Comparison of ENCODE assay signal across 9 mouse cellular contexts in the genomic region with DNA sequence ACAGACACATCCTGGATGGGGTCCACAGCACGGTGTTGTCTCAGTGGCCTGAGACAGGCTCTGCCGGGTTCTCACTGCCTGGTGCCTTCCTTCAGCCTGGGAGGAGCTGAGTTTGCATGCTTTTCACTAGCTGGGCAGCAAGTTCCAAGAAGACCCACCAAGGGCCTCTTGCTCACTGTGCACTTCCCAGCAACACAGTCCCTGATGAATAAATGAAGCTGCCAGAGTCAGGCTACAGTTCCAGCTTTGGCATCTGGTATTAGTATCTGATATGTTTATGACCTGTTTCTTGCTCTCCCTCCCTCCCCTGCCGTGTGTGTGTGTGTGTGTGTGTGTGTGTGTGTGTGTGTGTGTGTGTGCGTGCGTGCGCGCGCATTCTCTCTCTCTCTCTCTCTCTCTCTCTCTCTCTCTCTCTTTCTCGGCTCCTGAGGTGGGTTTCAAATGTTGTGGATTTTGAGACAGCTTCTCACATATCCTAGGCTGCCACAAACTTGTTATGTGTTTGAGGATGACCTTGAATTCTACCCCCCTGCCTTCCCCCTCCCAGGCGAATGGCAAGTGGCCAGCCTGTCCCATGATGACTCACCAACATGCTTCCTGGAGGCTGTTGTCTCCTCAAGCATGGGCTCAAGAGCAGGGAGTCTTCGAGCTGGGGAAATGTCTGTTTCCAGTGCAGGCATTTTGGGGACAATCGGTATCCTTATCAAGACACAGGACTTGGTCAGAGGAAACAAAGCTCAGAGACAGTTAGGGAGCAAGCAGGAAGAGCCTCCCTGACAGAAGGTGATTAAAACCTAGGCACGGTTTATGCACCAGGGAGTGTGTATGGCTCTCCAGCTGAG.
DNase-seq lines count a peak whose midpoint lies in the region; TF ChIP-seq lines count a peak whose summit lies in the region.
"Had no signal": no experiment of that assay in that cellular context is flagged by ENCODE, and none has a peak within 500 bp of the region (broad histone marks: within the 10 kb centered on the region; RNA-seq: fewer than 3 reads in every experiment).

No protein-coding gene starts in this region.

- H3K27ac ChIP-seq in heart, adult 2 months, result peak overlapping the region; percentile 53
- H3K27ac ChIP-seq: liver, embryonic 14.5 days had no signal

- peak; percentile 46 for DNase-seq in MN1 (ENCODE audit: low spot score)
- DNase-seq in adrenal gland, adult 8-10 months, result peak; percentile 58
- DNase-seq in heart, adult 2 months, result peak; percentile 56 to 68
- DNase-seq in kidney, postnatal 36 days, result peak; percentile 66 to 71
- DNase-seq in cerebellum, postnatal 36 days, result no peak
- no peak for DNase-seq in cerebellum, adult 11-12 months
- DNase-seq in thymus, postnatal 10 days (ENCODE audit: low spot score in 2 of 2), result no peak
- DNase-seq in cerebellum, adult 8-10 months, result no peak

- H3K9ac ChIP-seq in heart, adult 2 months (ENCODE audit: low read depth, low read length), result no peak overlapping the region
- H3K9ac ChIP-seq: liver, embryonic 14.5 days had no signal

- no peak overlapping the region for H3K4me3 ChIP-seq in heart, adult 2 months

- peaks cover 4% of the 10 kb centered on the region for H3K4me1 ChIP-seq in heart, adult 2 months (ENCODE audit: control insufficient read depth, insufficient read depth, low read length)

- no peak for TF ChIP-seq POLR2A in heart, adult 2 months (IDR thresholded peaks at IDR 0.05; ENCODE audit: insufficient read depth, low read depth, low read length)

- no peaks in the 10 kb centered on the region for H3K79me2 ChIP-seq in heart, adult 2 months (replicated peaks; ENCODE audit: control insufficient read depth, insufficient read depth, low read length)

- H3K36me3 ChIP-seq in heart, adult 2 months (ENCODE audit: control insufficient read depth, insufficient read depth, low read length), result no peaks in the 10 kb centered on the region

- no peaks in the 10 kb centered on the region for H3K27me3 ChIP-seq in heart, adult 2 months (ENCODE audit: control insufficient read depth, insufficient read depth, low read length)

- WGBS in heart, adult 2 months, result 23% methylated on average over 8 of the region's 13 CpGs

- TF ChIP-seq EP300 in heart, adult 2 months (IDR thresholded peaks at IDR 0.05; ENCODE audit: insufficient read depth, low read depth, low read length), result no peak

- intact Hi-C loops in heart, adult 2 months (cut with DNase I), result no loop called here

- no peak for TF ChIP-seq CTCF in heart, adult 2 months (IDR thresholded peaks at IDR 0.05)

Comparison
In these comparisons a context has a peak if more than half of its experiments do, and no peak if none do; other contexts are left out.
1. DNase-seq: peak in MN1 (single experiment), adrenal gland, adult 8-10 months (single experiment), heart, adult 2 months (2 of 2) and kidney, postnatal 36 days (2 of 2); none in cerebellum, postnatal 36 days (0 of 2), cerebellum, adult 11-12 months (single experiment), thymus, postnatal 10 days (0 of 2) and cerebellum, adult 8-10 months (single experiment).